Mouse (Mus musculus): ENCODE data around the gene Gm38394. TPM values are rescaled to one million over a fixed set of nuclear protein-coding genes. Genes with fewer than 3 reads are reported as not detected.

Gm38394 gene
- total and polyA plus RNA-seq, 3 experiments: 2.7 to 8.2 (median 4.7) TPM

DNA sequence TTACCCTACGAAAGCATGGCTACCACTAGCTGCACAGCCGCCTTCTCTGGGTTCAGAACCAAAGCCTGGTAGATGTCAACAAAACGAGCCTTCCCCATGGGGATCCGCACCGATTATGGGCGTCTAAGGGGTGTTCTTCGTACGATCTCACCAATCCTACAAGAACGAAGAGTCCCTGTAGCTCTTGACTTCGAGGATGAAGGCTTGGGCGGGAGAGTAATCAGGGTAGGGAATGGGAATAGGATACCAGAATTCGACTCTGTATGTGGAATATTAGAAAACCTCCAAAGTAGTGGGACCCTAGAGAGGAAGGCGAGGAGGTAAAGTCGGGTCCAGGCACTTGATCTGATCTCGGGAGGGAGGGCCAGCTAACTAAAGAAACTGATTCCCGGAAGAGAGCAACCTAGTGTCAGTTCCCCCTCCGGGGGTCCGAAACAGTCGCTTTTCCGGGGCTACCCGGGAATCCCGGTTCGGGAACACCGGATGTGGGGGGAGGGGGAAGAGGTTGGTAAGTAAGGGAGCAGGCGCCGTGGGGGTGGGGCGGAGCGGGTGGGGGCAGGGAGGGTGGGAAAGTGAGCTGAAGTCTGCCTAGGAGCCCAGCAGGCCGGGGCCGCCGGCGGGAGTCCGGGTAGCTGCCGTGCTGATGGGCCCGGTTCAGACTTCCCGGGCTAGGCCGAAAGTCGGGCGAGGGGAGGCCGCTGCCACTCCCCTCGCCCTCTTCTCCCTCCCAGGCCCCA, 484 bp downstream of the Gm38394 start, which contains the start of gene Zbed6:
TSS of gene Zbed6 (minus strand) at position 420 of the 737 bp plus-strand sequence.
- H3K27ac ChIP-seq (ENCODE audit: insufficient read depth, low read depth): peak within 1 kb of the TSS; percentile 62; the same call in 1 of the 2 replicates
- in situ Hi-C loops (cut with MboI; ENCODE audit: low pct_ligation_motif_present, low pct_unique_long_range_greater_than_20kb, low sequenced_read_pairs) (no loop called here), dilution Hi-C loops (cut with MboI; ENCODE audit: extremely low pct_ligation_motif_present, extremely low pct_unique_long_range_greater_than_20kb, low sequenced_read_pairs) (no loop called here)
- peak; percentile 40 for DNase-seq (ENCODE audit: extremely low read depth)
- H3K9me3 ChIP-seq (replicated peaks; ENCODE audit: low read length): no peaks in the 10 kb centered on the region
- TF ChIP-seq ELF1 (IDR thresholded peaks at IDR 0.05; ENCODE audit: low read depth, low read length) (0 out of 2 replicates have a peak, but pooled peaks have one; percentile 33), EP300 (IDR thresholded peaks at IDR 0.05; ENCODE audit: low read length) (no peak), SIN3A (IDR thresholded peaks at IDR 0.05; ENCODE audit: low read length) (peak; percentile 46; the same call in 1 of the 2 replicates), ETS1 (conservative IDR thresholded peaks at IDR 0.05; ENCODE audit: low read depth, low read length) (0 out of 2 replicates have a peak, but pooled peaks have one; percentile 10), JUN (IDR thresholded peaks at IDR 0.05; ENCODE audit: insufficient read depth, low read depth, low read length) (no peak), IRF4 (IDR thresholded peaks at IDR 0.05; ENCODE audit: low read depth, low read length) (peak; percentile 20; the same call in 1 of the 2 replicates), CHD2 (IDR thresholded peaks at IDR 0.05; ENCODE audit: low read length) (peak; percentile 84), ZKSCAN1 (IDR thresholded peaks at IDR 0.05; ENCODE audit: borderline replicate concordance, low read depth, low read length) (no peak), CHD1 (IDR thresholded peaks at IDR 0.05; ENCODE audit: low read depth, low read length) (no peak)
- H3K79me2 ChIP-seq (replicated peaks; ENCODE audit: control insufficient read depth, extremely low read depth, insufficient read depth, poor library complexity, severe bottlenecking): peaks cover 65% of the 10 kb centered on the region
- peak within 1 kb of the TSS; percentile 79 for H3K4me2 ChIP-seq (ENCODE audit: insufficient read depth, low read depth, poor library complexity, severe bottlenecking)
- H3K4me1 ChIP-seq (ENCODE audit: control insufficient read depth in 1 of 2, insufficient read depth in 2 of 2): peaks cover 14 to 57% of the 10 kb centered on the region in 2 experiments
- no peaks in the 10 kb centered on the region for H3K27me3 ChIP-seq (replicated peaks)
- peaks cover 17 to 39% of the 10 kb centered on the region in 2 experiments for H3K36me3 ChIP-seq (replicated peaks in 1 of 2; ENCODE audit: control insufficient read depth in 1 of 2, insufficient read depth in 1 of 2, low read length in 1 of 2)
- peak within 1 kb of the TSS; percentile 98 for H3K9ac ChIP-seq (ENCODE audit: insufficient read depth, low read depth)
- H3K4me3 ChIP-seq (replicated peaks in 1 of 3; ENCODE audit: low read depth in 2 of 3, low read length in 2 of 3, poor library complexity in 1 of 3): peak within 1 kb of the TSS; percentile 78 to 93 (median 79)

- H3K36me3 ChIP-seq (replicated peaks in 1 of 2; ENCODE audit: control insufficient read depth in 1 of 2, insufficient read depth in 1 of 2, low read length in 1 of 2): peaks cover 21 to 47% of the 10 kb centered on the region in 2 experiments
- no peaks in the 10 kb centered on the region for H3K9me3 ChIP-seq (replicated peaks; ENCODE audit: low read length)
- peaks cover 62% of the 10 kb centered on the region for H3K79me2 ChIP-seq (replicated peaks; ENCODE audit: control insufficient read depth, extremely low read depth, insufficient read depth, poor library complexity, severe bottlenecking)
- no peak overlapping the region for H3K4me3 ChIP-seq (replicated peaks in 1 of 3; ENCODE audit: low read depth in 2 of 3, low read length in 2 of 3, poor library complexity in 1 of 3)
- in situ Hi-C loops (cut with MboI; ENCODE audit: low pct_ligation_motif_present, low pct_unique_long_range_greater_than_20kb, low sequenced_read_pairs) (no loop called here), dilution Hi-C loops (cut with MboI; ENCODE audit: extremely low pct_ligation_motif_present, extremely low pct_unique_long_range_greater_than_20kb, low sequenced_read_pairs) (no loop called here)
- H3K27ac ChIP-seq (ENCODE audit: insufficient read depth, low read depth): no peak overlapping the region
- peaks cover 14 to 59% of the 10 kb centered on the region in 2 experiments for H3K4me1 ChIP-seq (ENCODE audit: control insufficient read depth in 1 of 2, insufficient read depth in 2 of 2)
- no peak for DNase-seq (ENCODE audit: extremely low read depth)
- H3K27me3 ChIP-seq (replicated peaks): no peaks in the 10 kb centered on the region
- peak overlapping the region; percentile 98 for H3K9ac ChIP-seq (ENCODE audit: insufficient read depth, low read depth)
- TF ChIP-seq MAFK (IDR thresholded peaks at IDR 0.05; ENCODE audit: insufficient replicate concordance, low read length): no peak
- TF ChIP-seq NELFE (IDR thresholded peaks at IDR 0.05; ENCODE audit: low read depth, low read length): no peak
- TF ChIP-seq JUN (IDR thresholded peaks at IDR 0.05; ENCODE audit: insufficient read depth, low read depth, low read length): no peak
- no peak for TF ChIP-seq RCOR1 (conservative IDR thresholded peaks at IDR 0.05; ENCODE audit: low read depth, low read length)
- TF ChIP-seq SIN3A (IDR thresholded peaks at IDR 0.05; ENCODE audit: low read length): no peak
- TF ChIP-seq E2F4 (IDR thresholded peaks at IDR 0.05; ENCODE audit: insufficient replicate concordance, low read depth, low read length): no peak
- TF ChIP-seq UBTF (IDR thresholded peaks at IDR 0.05; ENCODE audit: low read depth, low read length): no peak
- no peak for TF ChIP-seq NRF1 (IDR thresholded peaks at IDR 0.05; ENCODE audit: low read depth, low read length)
- no peak for TF ChIP-seq TBP (conservative IDR thresholded peaks at IDR 0.05; ENCODE audit: low read depth, low read length)
- no peak for TF ChIP-seq EP300 (IDR thresholded peaks at IDR 0.05; ENCODE audit: low read length)
- H3K4me2 ChIP-seq (ENCODE audit: insufficient read depth, low read depth, poor library complexity, severe bottlenecking): peak overlapping the region; percentile 69
These were observed 2.2 kb downstream of the Gm38394 start for GRCm38 (mm10) chr1:133658878-133659277.
